Mouse (Mus musculus): ENCODE data around the gene Dab2ip. TPM values are rescaled to one million over a fixed set of nuclear protein-coding genes. Genes with fewer than 3 reads are reported as not detected.

The Dab2ip gene
- total and polyA plus RNA-seq, 3 experiments = 4.9 to 15.6 (median 7.8) TPM

GRCm38 (mm10) chr2:35696542-35697391 lies 138.7 kb downstream of the Dab2ip start:
- Histone ChIP-seq H3K27ac (ENCODE audit: insufficient read depth, low read depth) (no peak overlapping the region), H3K79me2 (replicated peaks; ENCODE audit: control insufficient read depth, extremely low read depth, insufficient read depth, poor library complexity, severe bottlenecking) (peaks cover 2% of the 10 kb centered on the region; the same call in 1 of the 2 replicates), H3K9me3 (replicated peaks; ENCODE audit: low read length) (no peaks in the 10 kb centered on the region), H3K4me2 (ENCODE audit: insufficient read depth, low read depth, poor library complexity, severe bottlenecking) (no peak overlapping the region), H3K4me1 (ENCODE audit: control insufficient read depth in 1 of 2, insufficient read depth in 2 of 2) (peaks cover 3 to 27% of the 10 kb centered on the region in 2 experiments; a peak in 3 of 4 replicates), H3K9ac (ENCODE audit: insufficient read depth, low read depth) (no peak overlapping the region), H3K27me3 (replicated peaks) (no peaks in the 10 kb centered on the region), H3K4me3 (replicated peaks in 1 of 3; ENCODE audit: low read depth in 2 of 3, low read length in 2 of 3, poor library complexity in 1 of 3) (no peak overlapping the region), H3K36me3 (replicated peaks in 1 of 2; ENCODE audit: control insufficient read depth in 1 of 2, insufficient read depth in 1 of 2, low read length in 1 of 2) (peaks cover 0 to 10% of the 10 kb centered on the region in 2 experiments)
- in situ Hi-C loops (cut with MboI; ENCODE audit: low pct_ligation_motif_present, low pct_unique_long_range_greater_than_20kb, low sequenced_read_pairs) (no loop called here), dilution Hi-C loops (cut with MboI; ENCODE audit: extremely low pct_ligation_motif_present, extremely low pct_unique_long_range_greater_than_20kb, low sequenced_read_pairs) (no loop called here)
- TF ChIP-seq GABPA (IDR thresholded peaks at IDR 0.05; ENCODE audit: insufficient replicate concordance, low read depth, low read length) (no peak), USF2 (conservative IDR thresholded peaks at IDR 0.05; ENCODE audit: low read depth, low read length) (no peak), KAT2A (IDR thresholded peaks at IDR 0.05; ENCODE audit: insufficient replicate concordance, low read length) (no peak), MEF2A (IDR thresholded peaks at IDR 0.05; ENCODE audit: borderline replicate concordance, low read depth, low read length) (no peak), ETS1 (conservative IDR thresholded peaks at IDR 0.05; ENCODE audit: low read depth, low read length) (no peak), ELF1 (IDR thresholded peaks at IDR 0.05; ENCODE audit: low read depth, low read length) (no peak), TCF12 (IDR thresholded peaks at IDR 0.05; ENCODE audit: low read depth, low read length) (no peak), ZKSCAN1 (IDR thresholded peaks at IDR 0.05; ENCODE audit: borderline replicate concordance, low read depth, low read length) (no peak), HCFC1 (IDR thresholded peaks at IDR 0.05; ENCODE audit: low read depth, low read length) (no peak), CTCF (conservative IDR thresholded peaks at IDR 0.05 in 1 of 2, IDR thresholded peaks at IDR 0.05 in 1 of 2; ENCODE audit: low read depth in 2 of 2, low read length in 2 of 2) (no peak), MYC (IDR thresholded peaks at IDR 0.05; ENCODE audit: low read depth, low read length) (no peak), CHD2 (IDR thresholded peaks at IDR 0.05; ENCODE audit: low read length) (no peak), JUND (conservative IDR thresholded peaks at IDR 0.05; ENCODE audit: low read depth, low read length) (no peak), MAZ (IDR thresholded peaks at IDR 0.05; ENCODE audit: low read depth, low read length) (no peak), NELFE (IDR thresholded peaks at IDR 0.05; ENCODE audit: low read depth, low read length) (no peak), MAFK (IDR thresholded peaks at IDR 0.05; ENCODE audit: insufficient replicate concordance, low read length) (no peak), SMC3 (IDR thresholded peaks at IDR 0.05; ENCODE audit: low read depth, low read length) (no peak), SIN3A (IDR thresholded peaks at IDR 0.05; ENCODE audit: low read length) (no peak)
- no peak for DNase-seq (ENCODE audit: extremely low read depth)

GRCm38 (mm10) chr2:35697768-35698167 lies 139.7 kb downstream of the Dab2ip start:
- Histone ChIP-seq H3K27ac (ENCODE audit: insufficient read depth, low read depth) (no peak overlapping the region), H3K4me2 (ENCODE audit: insufficient read depth, low read depth, poor library complexity, severe bottlenecking) (no peak overlapping the region), H3K36me3 (replicated peaks in 1 of 2; ENCODE audit: control insufficient read depth in 1 of 2, insufficient read depth in 1 of 2, low read length in 1 of 2) (peaks cover 0 to 7% of the 10 kb centered on the region in 2 experiments), H3K79me2 (replicated peaks; ENCODE audit: control insufficient read depth, extremely low read depth, insufficient read depth, poor library complexity, severe bottlenecking) (peaks cover 2% of the 10 kb centered on the region; the same call in 1 of the 2 replicates), H3K4me1 (ENCODE audit: control insufficient read depth in 1 of 2, insufficient read depth in 2 of 2) (peaks cover 0 to 17% of the 10 kb centered on the region in 2 experiments; a peak in 2 of 4 replicates), H3K4me3 (replicated peaks in 1 of 3; ENCODE audit: low read depth in 2 of 3, low read length in 2 of 3, poor library complexity in 1 of 3) (no peak overlapping the region), H3K9ac (ENCODE audit: insufficient read depth, low read depth) (no peak overlapping the region), H3K9me3 (replicated peaks; ENCODE audit: low read length) (no peaks in the 10 kb centered on the region), H3K27me3 (replicated peaks) (no peaks in the 10 kb centered on the region)
- in situ Hi-C loops (cut with MboI; ENCODE audit: low pct_ligation_motif_present, low pct_unique_long_range_greater_than_20kb, low sequenced_read_pairs) (no loop called here), dilution Hi-C loops (cut with MboI; ENCODE audit: extremely low pct_ligation_motif_present, extremely low pct_unique_long_range_greater_than_20kb, low sequenced_read_pairs) (no loop called here)
- no peak for DNase-seq (ENCODE audit: extremely low read depth)
- TF ChIP-seq SIN3A (IDR thresholded peaks at IDR 0.05; ENCODE audit: low read length) = no peak
- no peak for TF ChIP-seq CHD1 (IDR thresholded peaks at IDR 0.05; ENCODE audit: low read depth, low read length)
- TF ChIP-seq USF1 (IDR thresholded peaks at IDR 0.05; ENCODE audit: low read depth, low read length) = no peak
- no peak for TF ChIP-seq HCFC1 (IDR thresholded peaks at IDR 0.05; ENCODE audit: low read depth, low read length)
- no peak for TF ChIP-seq ZMIZ1 (IDR thresholded peaks at IDR 0.05; ENCODE audit: low read depth, low read length)
- TF ChIP-seq RCOR1 (conservative IDR thresholded peaks at IDR 0.05; ENCODE audit: low read depth, low read length) = no peak
- no peak for TF ChIP-seq USF2 (conservative IDR thresholded peaks at IDR 0.05; ENCODE audit: low read depth, low read length)
- no peak for TF ChIP-seq UBTF (IDR thresholded peaks at IDR 0.05; ENCODE audit: low read depth, low read length)
- no peak for TF ChIP-seq MAFK (IDR thresholded peaks at IDR 0.05; ENCODE audit: insufficient replicate concordance, low read length)
- TF ChIP-seq ELF1 (IDR thresholded peaks at IDR 0.05; ENCODE audit: low read depth, low read length) = no peak
- TF ChIP-seq CHD2 (IDR thresholded peaks at IDR 0.05; ENCODE audit: low read length) = no peak
